Mouse (Mus musculus): ENCODE data around the gene Rph3al. TPM values are rescaled to one million over a fixed set of nuclear protein-coding genes. Genes with fewer than 3 reads are reported as not detected.

The Rph3al gene
- polyA plus RNA-seq, 1 experiment, result not detected

GRCm38 (mm10) chr11:75852485-75852884 is 85.7 kb downstream of the Rph3al start:
- Histone ChIP-seq H3K9me3 (ENCODE audit: control insufficient read depth, low read length) (no peaks in the 10 kb centered on the region), H3K27me3 (ENCODE audit: control insufficient read depth) (no peaks in the 10 kb centered on the region)

DNA sequence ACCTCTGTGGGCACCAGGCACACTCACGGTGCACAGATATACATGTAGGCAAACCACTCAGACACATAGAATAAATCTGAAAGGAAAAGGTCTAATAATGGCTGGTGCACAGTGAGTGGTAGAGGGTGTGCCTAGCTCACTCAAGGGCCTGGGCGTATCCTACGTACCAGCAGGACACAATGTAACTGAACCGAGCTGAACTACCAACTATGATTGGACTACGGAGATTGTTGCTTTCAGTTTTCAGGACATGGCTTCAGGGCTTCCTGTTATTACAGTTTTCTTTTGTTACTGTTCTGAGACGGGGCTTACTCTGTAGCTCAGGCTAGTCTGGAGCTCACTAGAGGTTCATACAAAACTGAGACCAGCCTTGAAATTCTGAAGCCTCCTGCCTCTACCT is 88.7 kb downstream of the Rph3al start:
- Histone ChIP-seq H3K9me3 (ENCODE audit: control insufficient read depth, low read length) (no peaks in the 10 kb centered on the region), H3K36me3 (ENCODE audit: control insufficient read depth) (no peaks in the 10 kb centered on the region), H3K4me1 (ENCODE audit: control insufficient read depth) (no peaks in the 10 kb centered on the region), H3K27me3 (ENCODE audit: control insufficient read depth) (no peaks in the 10 kb centered on the region), H3K4me3 (replicated peaks) (no peak overlapping the region)
- TF ChIP-seq GATA1 (IDR thresholded peaks at IDR 0.05; ENCODE audit: low read length) (no peak), TAL1 (IDR thresholded peaks at IDR 0.05; ENCODE audit: low read length) (no peak)

More at GRCm38 (mm10) chr11:75852485-75852884, 85.7 kb downstream of the Rph3al start:
- Histone ChIP-seq H3K36me3 (ENCODE audit: control insufficient read depth) (no peaks in the 10 kb centered on the region), H3K4me3 (replicated peaks) (no peak overlapping the region), H3K4me1 (ENCODE audit: control insufficient read depth) (no peaks in the 10 kb centered on the region)
- TF ChIP-seq GATA1 (IDR thresholded peaks at IDR 0.05; ENCODE audit: low read length), result no peak
- TF ChIP-seq TAL1 (IDR thresholded peaks at IDR 0.05; ENCODE audit: low read length), result no peak

DNA sequence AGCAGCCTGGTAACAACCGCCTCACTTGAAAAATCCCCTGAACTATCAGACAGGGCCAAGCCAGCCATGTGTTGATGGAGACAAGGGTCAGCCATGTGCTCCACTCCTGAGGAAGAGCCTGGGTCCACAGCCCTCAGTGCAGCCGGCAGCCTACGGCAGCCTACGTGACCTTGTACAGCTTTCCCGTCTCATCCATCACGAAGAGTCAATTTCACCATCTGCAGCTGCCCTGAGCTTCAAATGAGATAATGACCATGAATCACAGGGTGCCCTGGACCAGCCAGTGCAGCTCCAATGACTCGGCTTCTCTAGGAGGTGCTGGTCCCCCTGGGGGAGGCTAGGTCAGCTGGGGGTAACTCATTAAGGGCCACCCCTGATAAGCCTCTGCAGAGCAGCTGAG is 91.6 kb downstream of the Rph3al start:
- Histone ChIP-seq H3K9me3 (ENCODE audit: control insufficient read depth, low read length) (no peaks in the 10 kb centered on the region), H3K4me3 (replicated peaks) (no peak overlapping the region), H3K27me3 (ENCODE audit: control insufficient read depth) (no peaks in the 10 kb centered on the region), H3K4me1 (ENCODE audit: control insufficient read depth) (no peaks in the 10 kb centered on the region), H3K36me3 (ENCODE audit: control insufficient read depth) (no peaks in the 10 kb centered on the region)
- TF ChIP-seq TAL1 (IDR thresholded peaks at IDR 0.05; ENCODE audit: low read length) (no peak), GATA1 (IDR thresholded peaks at IDR 0.05; ENCODE audit: low read length) (no peak)

DNA sequence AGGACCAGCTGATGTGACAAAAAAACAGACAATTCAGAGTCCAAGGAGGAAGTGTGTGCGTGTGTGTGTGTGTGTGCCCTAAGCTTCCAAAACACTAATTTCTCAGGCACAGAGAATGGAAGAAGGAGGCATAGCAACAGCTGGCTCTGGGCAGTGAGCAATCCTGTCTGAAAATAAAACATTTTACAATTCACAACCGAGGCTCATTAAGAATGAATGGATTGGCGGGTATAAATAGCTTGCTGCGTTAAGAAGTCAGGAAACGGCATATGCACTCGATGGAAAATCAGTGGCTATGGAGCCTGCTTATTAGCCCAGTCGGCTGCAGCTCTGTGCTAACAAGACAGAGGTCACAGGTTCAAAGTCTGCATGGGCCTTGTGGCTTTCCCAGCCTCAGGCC is 92.6 kb downstream of the Rph3al start:
- Histone ChIP-seq H3K9me3 (ENCODE audit: control insufficient read depth, low read length) (no peaks in the 10 kb centered on the region), H3K27me3 (ENCODE audit: control insufficient read depth) (no peaks in the 10 kb centered on the region), H3K4me1 (ENCODE audit: control insufficient read depth) (no peaks in the 10 kb centered on the region), H3K36me3 (ENCODE audit: control insufficient read depth) (no peaks in the 10 kb centered on the region), H3K4me3 (replicated peaks) (no peak overlapping the region)
- no peak for TF ChIP-seq GATA1 (IDR thresholded peaks at IDR 0.05; ENCODE audit: low read length)
- no peak for TF ChIP-seq TAL1 (IDR thresholded peaks at IDR 0.05; ENCODE audit: low read length)

GRCm38 (mm10) chr11:75842904-75843619 is 95.2 kb downstream of the Rph3al start:
- H3K9me3 ChIP-seq (ENCODE audit: control insufficient read depth, low read length), result no peaks in the 10 kb centered on the region
- H3K36me3 ChIP-seq (ENCODE audit: control insufficient read depth), result no peaks in the 10 kb centered on the region
- no peaks in the 10 kb centered on the region for H3K27me3 ChIP-seq (ENCODE audit: control insufficient read depth)
- no peaks in the 10 kb centered on the region for H3K4me1 ChIP-seq (ENCODE audit: control insufficient read depth)
- no peak for TF ChIP-seq GATA1 (IDR thresholded peaks at IDR 0.05; ENCODE audit: low read length)
- TF ChIP-seq TAL1 (IDR thresholded peaks at IDR 0.05; ENCODE audit: low read length), result no peak
- H3K4me3 ChIP-seq (replicated peaks), result no peak overlapping the region

GRCm38 (mm10) chr11:75841503-75841902 is 96.7 kb downstream of the Rph3al start:
- Histone ChIP-seq H3K4me1 (ENCODE audit: control insufficient read depth) (no peaks in the 10 kb centered on the region), H3K36me3 (ENCODE audit: control insufficient read depth) (no peaks in the 10 kb centered on the region), H3K9me3 (ENCODE audit: control insufficient read depth, low read length) (no peaks in the 10 kb centered on the region), H3K27me3 (ENCODE audit: control insufficient read depth) (no peaks in the 10 kb centered on the region), H3K4me3 (replicated peaks) (no peak overlapping the region)
- no peak for TF ChIP-seq TAL1 (IDR thresholded peaks at IDR 0.05; ENCODE audit: low read length)
- no peak for TF ChIP-seq GATA1 (IDR thresholded peaks at IDR 0.05; ENCODE audit: low read length)

DNA sequence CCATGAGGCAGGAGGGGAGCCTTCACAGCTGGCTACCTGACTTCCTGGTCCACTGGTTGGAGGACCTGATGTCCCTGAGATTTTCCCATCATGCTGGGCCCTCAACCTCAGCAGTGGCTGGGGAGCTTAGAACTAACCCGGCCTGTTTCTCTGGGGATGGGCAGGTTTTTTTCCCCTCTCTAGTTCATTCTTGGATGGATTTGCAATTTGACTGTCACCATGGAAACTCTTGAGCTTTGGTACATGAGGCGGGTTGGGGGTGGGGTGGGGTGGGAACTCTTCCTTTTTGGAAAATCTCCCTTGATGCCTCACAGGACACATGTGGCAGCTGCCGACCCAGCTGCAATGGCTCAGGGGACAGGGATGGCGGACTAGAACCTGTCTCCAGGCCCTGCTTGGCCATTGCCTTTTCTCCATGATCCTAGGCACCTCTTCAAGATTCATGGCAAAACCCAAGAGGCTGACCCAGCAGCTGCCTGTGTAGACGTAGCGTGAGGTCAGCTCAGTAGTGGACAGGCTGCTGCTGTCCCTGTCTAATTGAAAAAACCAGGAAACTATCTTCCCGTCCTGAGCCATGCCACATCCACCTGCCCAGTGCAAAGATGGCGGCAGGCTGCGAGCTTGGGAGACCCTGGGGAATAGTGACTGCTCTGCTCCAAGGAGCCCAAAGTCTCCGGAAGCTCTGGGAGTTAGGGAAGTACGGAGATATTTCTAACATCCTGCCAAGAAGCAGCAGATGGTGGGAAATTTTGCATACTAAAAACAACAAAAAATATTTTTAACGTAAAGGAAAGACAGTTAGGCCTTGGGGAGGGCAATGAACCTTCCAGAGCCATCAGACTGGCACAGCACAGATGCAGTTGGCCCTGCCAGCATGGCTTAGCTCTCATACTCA is 98.4 kb downstream of the Rph3al start:
- TF ChIP-seq TAL1 (IDR thresholded peaks at IDR 0.05; ENCODE audit: low read length), result no peak
- no peak for TF ChIP-seq GATA1 (IDR thresholded peaks at IDR 0.05; ENCODE audit: low read length)
- no peaks in the 10 kb centered on the region for H3K27me3 ChIP-seq (ENCODE audit: control insufficient read depth)
- H3K4me3 ChIP-seq (replicated peaks), result no peak overlapping the region
- H3K4me1 ChIP-seq (ENCODE audit: control insufficient read depth), result no peaks in the 10 kb centered on the region
- H3K9me3 ChIP-seq (ENCODE audit: control insufficient read depth, low read length), result no peaks in the 10 kb centered on the region
- no peaks in the 10 kb centered on the region for H3K36me3 ChIP-seq (ENCODE audit: control insufficient read depth)

- Histone ChIP-seq H3K4me3 (replicated peaks) (no peak overlapping the region), H3K4me1 (ENCODE audit: control insufficient read depth) (no peaks in the 10 kb centered on the region), H3K36me3 (ENCODE audit: control insufficient read depth) (no peaks in the 10 kb centered on the region), H3K9me3 (ENCODE audit: control insufficient read depth, low read length) (no peaks in the 10 kb centered on the region), H3K27me3 (ENCODE audit: control insufficient read depth) (no peaks in the 10 kb centered on the region)
- no peak for TF ChIP-seq TAL1 (IDR thresholded peaks at IDR 0.05; ENCODE audit: low read length)
These were observed 99.3 kb downstream of the Rph3al start for GRCm38 (mm10) chr11:75838861-75839426.

DNA sequence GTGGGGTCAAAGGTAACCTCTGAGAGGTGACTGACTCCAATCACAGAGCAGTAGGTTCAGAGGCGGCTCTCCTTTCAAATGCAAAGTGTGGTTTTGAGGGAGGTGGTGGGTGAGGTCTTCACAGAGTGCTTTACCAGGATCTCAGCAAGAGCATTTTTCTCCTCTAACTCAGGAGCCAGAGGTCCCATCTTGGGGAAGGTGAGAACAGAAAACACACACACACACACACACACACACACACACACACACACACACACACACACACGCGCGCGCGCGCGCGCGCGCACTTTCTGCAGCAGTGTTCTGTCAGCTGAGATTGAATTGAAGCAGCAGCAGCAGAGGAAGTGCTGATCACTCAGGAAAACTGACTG is 102.0 kb downstream of the Rph3al start:
- H3K4me1 ChIP-seq (ENCODE audit: control insufficient read depth), result no peaks in the 10 kb centered on the region
- H3K4me3 ChIP-seq (replicated peaks), result no peak overlapping the region
- TF ChIP-seq GATA1 (IDR thresholded peaks at IDR 0.05; ENCODE audit: low read length), result no peak
- no peak for TF ChIP-seq TAL1 (IDR thresholded peaks at IDR 0.05; ENCODE audit: low read length)
- no peaks in the 10 kb centered on the region for H3K36me3 ChIP-seq (ENCODE audit: control insufficient read depth)
- H3K27me3 ChIP-seq (ENCODE audit: control insufficient read depth), result no peaks in the 10 kb centered on the region
- no peaks in the 10 kb centered on the region for H3K9me3 ChIP-seq (ENCODE audit: control insufficient read depth, low read length)
